Mouse (Mus musculus) liver, embryonic 12.5 days (tissue): Measurements from ENCODE around the gene Cadm2. TPM values are rescaled to one million over a fixed set of nuclear protein-coding genes. Genes with fewer than 3 reads are reported as not detected.

Source experiments
- ATAC-seq: fragments of 200-750 bp; cut with Nextera tagmentation; 2 replicates; pipeline ENCODE4 v1.8.0; 2017; ENCODE audit warnings: moderate number of reproducible peaks, mild to moderate bottlenecking, moderate library complexity
- H3K27ac ChIP-seq: fragments of 300-500 bp; sonication (generic); 2 replicates; pipeline ENCODE4 v1.5.1; 2016; ENCODE audit warnings: mild to moderate bottlenecking
- H3K27me3 ChIP-seq: fragments of 300-500 bp; sonication (generic); replicated peaks from 2 replicates; pipeline ENCODE4 v1.6.1; 2016; ENCODE audit warnings: mild to moderate bottlenecking, moderate library complexity
- H3K36me3 ChIP-seq: fragments of 300-500 bp; sonication (generic); 2 replicates; pipeline ENCODE4 v1.6.1; 2016; ENCODE audit warnings: mild to moderate bottlenecking, moderate library complexity
- H3K4me1 ChIP-seq: fragments of 300-500 bp; sonication (generic); 2 replicates; pipeline ENCODE4 v1.6.1; 2016
- H3K4me2 ChIP-seq: fragments of 300-500 bp; sonication (generic); 2 replicates; pipeline ENCODE4 v1.6.1; 2016; ENCODE audit warnings: mild to moderate bottlenecking, moderate library complexity
- H3K4me3 ChIP-seq: fragments of 300-500 bp; sonication (generic); 2 replicates; pipeline ENCODE4 v1.5.1; 2016; ENCODE audit warnings: mild to moderate bottlenecking, moderate library complexity
- H3K9ac ChIP-seq: fragments of 300-500 bp; sonication (generic); 2 replicates; pipeline ENCODE4 v1.6.1; 2016; ENCODE audit warnings: mild to moderate bottlenecking, moderate library complexity
- H3K9me3 ChIP-seq: fragments of 300-500 bp; sonication (generic); replicated peaks from 2 replicates; pipeline ENCODE4 v1.6.1; 2016; ENCODE audit warnings: mild to moderate bottlenecking, moderate library complexity
- WGBS: fragments of 180-500 bp; shearing (Covaris S2); methylation state at CpG from one replicate; pipeline ENCODE4 v1.1.7; 2016; ENCODE audit not compliant: insufficient replicate concordance; 5-methylcytosine and 5-hydroxymethylcytosine counted together
- polyA plus RNA-seq: library from polyadenylated mRNA; unstranded; fragments of >200 nt; fragmentation: Nextera tagmentation; extraction: Ambion mirVana; gene quantifications from 2 replicates; pipeline ENCODE4 v1.2.1, GENCODE M21; 2016

Cadm2 gene
- polyA plus RNA-seq, 1 experiment from 2014 or later: 0.11 TPM

- Histone ChIP-seq H3K36me3 (no peaks in the 10 kb centered on the region), H3K4me3 (no peak overlapping the region), H3K9ac (no peak overlapping the region), H3K4me2 (no peak overlapping the region), H3K9me3 (no peaks in the 10 kb centered on the region), H3K27me3 (no peaks in the 10 kb centered on the region), H3K27ac (no peak overlapping the region), H3K4me1 (no peaks in the 10 kb centered on the region)
- no peak for ATAC-seq
- WGBS: 64% methylated on average over 3 of the region's 3 CpGs
These were observed 12.2 kb downstream of the Cadm2 start for GRCm38 (mm10) chr16:67608499-67608898.

GRCm38 (mm10) chr16:67605661-67606060 is 15.0 kb downstream of the Cadm2 start:
- H3K9me3 ChIP-seq: no peaks in the 10 kb centered on the region
- WGBS: 84% methylated on average over 6 of the region's 6 CpGs
- no peaks in the 10 kb centered on the region for H3K36me3 ChIP-seq
- no peak overlapping the region for H3K9ac ChIP-seq
- no peak overlapping the region for H3K27ac ChIP-seq
- no peaks in the 10 kb centered on the region for H3K4me1 ChIP-seq
- H3K4me3 ChIP-seq: no peak overlapping the region
- ATAC-seq: no peak
- H3K27me3 ChIP-seq: no peaks in the 10 kb centered on the region
- H3K4me2 ChIP-seq: no peak overlapping the region

- Histone ChIP-seq H3K27ac (no peak overlapping the region), H3K4me2 (no peak overlapping the region), H3K4me3 (no peak overlapping the region), H3K9me3 (no peaks in the 10 kb centered on the region), H3K27me3 (no peaks in the 10 kb centered on the region), H3K4me1 (no peaks in the 10 kb centered on the region), H3K36me3 (no peaks in the 10 kb centered on the region), H3K9ac (no peak overlapping the region)
- ATAC-seq: no peak
- WGBS: 79% methylated on average over 9 of the region's 9 CpGs
These were observed 20.7 kb downstream of the Cadm2 start for GRCm38 (mm10) chr16:67599981-67600380.

- WGBS: 75% methylated on average over 4 of the region's 4 CpGs
- ATAC-seq: no peak
- H3K4me1 ChIP-seq: no peaks in the 10 kb centered on the region
- H3K9me3 ChIP-seq: no peaks in the 10 kb centered on the region
- H3K9ac ChIP-seq: no peak overlapping the region
- no peaks in the 10 kb centered on the region for H3K36me3 ChIP-seq
- H3K4me2 ChIP-seq: no peak overlapping the region
- no peak overlapping the region for H3K4me3 ChIP-seq
- H3K27me3 ChIP-seq: no peaks in the 10 kb centered on the region
- no peak overlapping the region for H3K27ac ChIP-seq
These were observed 21.9 kb downstream of the Cadm2 start for GRCm38 (mm10) chr16:67598841-67599240.

- Histone ChIP-seq H3K36me3 (no peaks in the 10 kb centered on the region), H3K9ac (no peak overlapping the region), H3K4me1 (no peaks in the 10 kb centered on the region), H3K4me2 (no peak overlapping the region), H3K27ac (no peak overlapping the region), H3K27me3 (no peaks in the 10 kb centered on the region), H3K4me3 (no peak overlapping the region), H3K9me3 (no peaks in the 10 kb centered on the region)
- WGBS: 72% methylated on average over 6 of the region's 6 CpGs
- ATAC-seq: no peak
These were observed 29.7 kb downstream of the Cadm2 start for GRCm38 (mm10) chr16:67591015-67591414.

GRCm38 (mm10) chr16:67578842-67579517 is 41.7 kb downstream of the Cadm2 start:
- Histone ChIP-seq H3K9ac (no peak overlapping the region), H3K27me3 (no peaks in the 10 kb centered on the region), H3K4me1 (no peaks in the 10 kb centered on the region), H3K36me3 (no peaks in the 10 kb centered on the region), H3K4me2 (no peak overlapping the region), H3K27ac (no peak overlapping the region), H3K9me3 (no peaks in the 10 kb centered on the region), H3K4me3 (no peak overlapping the region)
- no peak for ATAC-seq
- WGBS: 73% methylated on average over 11 of the region's 11 CpGs

GRCm38 (mm10) chr16:67575557-67575956 is 45.2 kb downstream of the Cadm2 start:
- no peak overlapping the region for H3K4me2 ChIP-seq
- H3K9ac ChIP-seq: no peak overlapping the region
- H3K27ac ChIP-seq: no peak overlapping the region
- no peaks in the 10 kb centered on the region for H3K36me3 ChIP-seq
- H3K4me1 ChIP-seq: no peaks in the 10 kb centered on the region
- H3K4me3 ChIP-seq: no peak overlapping the region
- WGBS: 51% methylated on average over 5 of the region's 5 CpGs
- H3K9me3 ChIP-seq: no peaks in the 10 kb centered on the region
- no peak for ATAC-seq
- H3K27me3 ChIP-seq: no peaks in the 10 kb centered on the region

GRCm38 (mm10) chr16:67526992-67527391 is 93.7 kb downstream of the Cadm2 start:
- ATAC-seq: no peak
- no peaks in the 10 kb centered on the region for H3K9me3 ChIP-seq
- 73% methylated on average over 1 of the region's 1 CpGs for WGBS

GRCm38 (mm10) chr16:67524878-67525277 is 95.8 kb downstream of the Cadm2 start:
- 73% methylated on average over 1 of the region's 1 CpGs for WGBS
- H3K4me1 ChIP-seq: no peaks in the 10 kb centered on the region
- H3K4me2 ChIP-seq: no peak overlapping the region
- ATAC-seq: no peak
- no peak overlapping the region for H3K4me3 ChIP-seq
- no peak overlapping the region for H3K9ac ChIP-seq
- H3K27ac ChIP-seq: no peak overlapping the region
- H3K27me3 ChIP-seq: no peaks in the 10 kb centered on the region
- H3K9me3 ChIP-seq: no peaks in the 10 kb centered on the region
- no peaks in the 10 kb centered on the region for H3K36me3 ChIP-seq

More at GRCm38 (mm10) chr16:67526992-67527391, 93.7 kb downstream of the Cadm2 start:
- Histone ChIP-seq H3K4me3 (no peak overlapping the region), H3K4me1 (no peaks in the 10 kb centered on the region), H3K4me2 (no peak overlapping the region), H3K27me3 (no peaks in the 10 kb centered on the region), H3K9ac (no peak overlapping the region), H3K36me3 (no peaks in the 10 kb centered on the region), H3K27ac (no peak overlapping the region)

GRCm38 (mm10) chr16:67518311-67518710 is 102.4 kb downstream of the Cadm2 start:
- Histone ChIP-seq H3K9me3 (no peaks in the 10 kb centered on the region), H3K27ac (no peak overlapping the region), H3K4me3 (no peak overlapping the region), H3K27me3 (no peaks in the 10 kb centered on the region), H3K4me1 (no peaks in the 10 kb centered on the region), H3K9ac (no peak overlapping the region), H3K36me3 (no peaks in the 10 kb centered on the region), H3K4me2 (no peak overlapping the region)
- no peak for ATAC-seq
- WGBS: 58% methylated on average over 3 of the region's 3 CpGs

GRCm38 (mm10) chr16:67515549-67515948 is 105.2 kb downstream of the Cadm2 start:
- Histone ChIP-seq H3K4me3 (no peak overlapping the region), H3K9me3 (no peaks in the 10 kb centered on the region), H3K4me2 (no peak overlapping the region), H3K9ac (no peak overlapping the region), H3K4me1 (no peaks in the 10 kb centered on the region), H3K27me3 (no peaks in the 10 kb centered on the region), H3K27ac (no peak overlapping the region), H3K36me3 (no peaks in the 10 kb centered on the region)
- 58% methylated on average over 4 of the region's 4 CpGs for WGBS
- ATAC-seq: no peak

- Histone ChIP-seq H3K4me2 (no peak overlapping the region), H3K9me3 (no peaks in the 10 kb centered on the region), H3K27ac (no peak overlapping the region), H3K4me1 (no peaks in the 10 kb centered on the region), H3K36me3 (no peaks in the 10 kb centered on the region), H3K9ac (no peak overlapping the region), H3K27me3 (no peaks in the 10 kb centered on the region), H3K4me3 (no peak overlapping the region)
- no peak for ATAC-seq
- 73% methylated on average over 9 of the region's 9 CpGs for WGBS
These were observed 111.6 kb downstream of the Cadm2 start for GRCm38 (mm10) chr16:67509079-67509478.

GRCm38 (mm10) chr16:67482542-67482941 is 138.2 kb downstream of the Cadm2 start:
- H3K4me2 ChIP-seq: no peak overlapping the region
- 74% methylated on average over 7 of the region's 7 CpGs for WGBS
- no peaks in the 10 kb centered on the region for H3K9me3 ChIP-seq
- no peak overlapping the region for H3K27ac ChIP-seq
- no peak overlapping the region for H3K9ac ChIP-seq
- H3K27me3 ChIP-seq: no peaks in the 10 kb centered on the region
- H3K4me3 ChIP-seq: no peak overlapping the region
- ATAC-seq: no peak
- no peaks in the 10 kb centered on the region for H3K36me3 ChIP-seq
- no peaks in the 10 kb centered on the region for H3K4me1 ChIP-seq
